Mouse (Mus musculus) liver, embryonic 14.5 days (tissue): ENCODE data around the gene Cldn24.

ENCODE experiments used
- CTCF ChIP-seq: IDR thresholded peaks from 2 replicates; pipeline ENCODE4 v1.5.1; 2016; ENCODE audit warnings: antibody characterized with exemption, low read depth, control low read depth
- EP300 ChIP-seq: IDR thresholded peaks from 2 replicates; pipeline ENCODE4 v1.6.1; 2016; ENCODE audit warnings: antibody characterized with exemption, low read depth

DNA sequence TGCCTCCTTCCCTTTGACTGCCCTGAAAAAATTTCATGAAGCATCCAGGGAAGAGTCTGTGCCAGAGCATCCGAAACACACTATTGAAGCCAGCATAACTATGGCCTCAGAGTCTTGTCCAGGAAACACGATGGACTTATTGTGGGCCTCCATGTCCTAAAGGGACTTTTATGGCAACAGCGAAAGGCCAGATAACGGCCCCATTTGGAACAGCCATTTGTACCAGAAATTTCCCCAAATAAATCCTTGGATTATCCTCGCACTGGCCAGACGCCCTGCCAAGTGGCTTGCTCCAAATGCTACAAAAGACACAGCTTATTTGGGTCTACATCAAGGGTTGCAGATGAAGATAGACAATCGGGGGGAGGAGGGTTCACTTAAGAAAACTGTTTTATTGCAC is 37.5 kb upstream of the Cldn24 start:
- no peak for TF ChIP-seq CTCF
- TF ChIP-seq EP300: no peak
